Mouse (Mus musculus) heart, postnatal 0 days (tissue): Measurements from ENCODE around the gene Srebf2. TPM values are rescaled to one million over a fixed set of nuclear protein-coding genes. Genes with fewer than 3 reads are reported as not detected.
A peak's percentile ranks its signal among the peaks of the same experiment; 100 is the strongest.

Source experiments
- ATAC-seq: fragments of 200-750 bp; cut with Nextera tagmentation; 2 replicates; pipeline ENCODE4 v1.8.0; 2017; ENCODE audit warnings: low read depth, moderate number of reproducible peaks, moderate library complexity; ENCODE audit not compliant: insufficient read depth
- DNase-seq: peaks from one replicate; pipeline ENCODE4 v3.0.0-alpha.2; 2016; ENCODE audit warnings: low spot score
- H3K27ac ChIP-seq: fragments of 300-500 bp; sonication (generic); 2 replicates; pipeline ENCODE4 v1.5.1; 2014; ENCODE audit warnings: low read depth, mild to moderate bottlenecking
- H3K27me3 ChIP-seq: fragments of 300-500 bp; sonication (generic); 2 replicates; pipeline ENCODE4 v1.6.1; 2014; ENCODE audit warnings: low read length, mixed read lengths; ENCODE audit not compliant: control insufficient read depth, insufficient read depth
- H3K36me3 ChIP-seq: fragments of 300-500 bp; sonication (generic); replicated peaks from 2 replicates; pipeline ENCODE4 v1.6.1; 2014; ENCODE audit warnings: low read length, mixed read lengths; ENCODE audit not compliant: control insufficient read depth, insufficient read depth
- H3K4me1 ChIP-seq: fragments of 300-500 bp; sonication (generic); 2 replicates; pipeline ENCODE4 v1.6.1; 2014; ENCODE audit warnings: antibody characterized with exemption; ENCODE audit not compliant: control insufficient read depth, insufficient read depth
- H3K4me2 ChIP-seq: fragments of 300-500 bp; sonication (generic); 2 replicates; pipeline ENCODE4 v1.6.1; 2014; ENCODE audit warnings: low read depth, mild to moderate bottlenecking, low read length, moderate library complexity
- H3K4me3 ChIP-seq: fragments of 300-500 bp; sonication (generic); 2 replicates; pipeline ENCODE4 v1.5.1; 2014; ENCODE audit warnings: low read depth, low read length
- H3K9ac ChIP-seq: fragments of 300-500 bp; sonication (generic); replicated peaks from 2 replicates; pipeline ENCODE4 v1.6.1; 2014; ENCODE audit warnings: low read depth, low read length, mixed read lengths
- H3K9me3 ChIP-seq: fragments of 300-500 bp; sonication (generic); replicated peaks from 2 replicates; pipeline ENCODE4 v1.6.1; 2016; ENCODE audit warnings: low read length; ENCODE audit not compliant: control insufficient read depth
- CTCF ChIP-seq: IDR thresholded peaks from 2 replicates; pipeline ENCODE4 v1.5.1; 2016; ENCODE audit warnings: antibody characterized with exemption, control low read depth, low read depth
- EP300 ChIP-seq: IDR thresholded peaks from 2 replicates; pipeline ENCODE4 v1.6.1; 2016; ENCODE audit warnings: antibody characterized with exemption, low read depth
- WGBS: fragments of 180-500 bp; shearing (Covaris S2); extraction: QIAGEN DNeasy Blood & Tissue Kit; methylation state at CpG from one replicate; pipeline ENCODE4 v1.1.7; 2014; 5-methylcytosine and 5-hydroxymethylcytosine counted together
- polyA plus RNA-seq: library from polyadenylated mRNA; unstranded; fragments of >200 nt; fragmentation: Nextera tagmentation; extraction: Ambion mirVana; gene quantifications from 2 replicates; pipeline ENCODE4 v1.2.1, GENCODE M21; 2015
- total RNA-seq: library from RNA; depleted of rRNA; stranded (reverse); fragments of >200 nt; gene quantifications from 2 replicates; pipeline ENCODE4 v1.2.3, GENCODE M21; 2014; ENCODE audit warnings: low replicate concordance

The Srebf2 gene
- total and polyA plus RNA-seq, 2 experiments from 2014 or later, result 68.3 to 90.3 TPM

- no peak for DNase-seq
- Histone ChIP-seq H3K4me1 (peaks cover 27% of the 10 kb centered on the region), H3K27ac (no peak overlapping the region)
Observed at GRCm38 (mm10) chr15:82188481-82189240, 41.7 kb downstream of the Srebf2 start.

DNA sequence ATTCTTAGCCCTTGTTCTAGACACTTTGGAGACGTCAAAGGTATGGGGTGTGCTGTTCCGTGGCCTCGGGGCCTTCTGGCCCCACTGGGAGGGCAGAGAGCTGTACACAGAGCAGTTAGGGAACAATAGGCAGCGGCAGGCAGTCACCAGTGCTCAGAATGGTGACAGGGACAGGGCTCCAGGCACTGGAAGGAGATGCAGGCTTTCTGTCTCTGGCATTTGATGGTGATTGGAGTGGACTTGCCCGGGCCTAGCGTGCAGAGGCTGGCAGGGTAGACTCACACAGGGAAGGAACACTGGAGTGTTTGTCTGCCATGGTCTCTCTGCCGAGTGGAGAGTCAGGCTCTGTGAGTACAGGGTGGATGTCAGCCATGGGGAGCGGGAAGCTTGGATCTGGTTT is 45.6 kb downstream of the Srebf2 start:
- ATAC-seq (no peak), DNase-seq (no peak)
- Histone ChIP-seq H3K9me3 (no peaks in the 10 kb centered on the region), H3K27me3 (no peaks in the 10 kb centered on the region), H3K4me1 (no peaks in the 10 kb centered on the region), H3K4me3 (no peak overlapping the region), H3K36me3 (peaks cover 78% of the 10 kb centered on the region), H3K9ac (no peak overlapping the region), H3K4me2 (no peak overlapping the region), H3K27ac (no peak overlapping the region)
- 65% methylated on average over 8 of the region's 8 CpGs for WGBS
- TF ChIP-seq CTCF (no peak), EP300 (no peak)

More at GRCm38 (mm10) chr15:82188481-82189240, 41.7 kb downstream of the Srebf2 start:
- H3K9ac ChIP-seq, result no peak overlapping the region
- WGBS, result 64% methylated on average over 10 of the region's 10 CpGs
- no peaks in the 10 kb centered on the region for H3K9me3 ChIP-seq
- TF ChIP-seq EP300 (no peak), CTCF (peak; percentile 45)
- H3K36me3 ChIP-seq, result peaks cover 57% of the 10 kb centered on the region
- no peak for ATAC-seq
- H3K27me3 ChIP-seq, result no peaks in the 10 kb centered on the region
- H3K4me3 ChIP-seq, result no peak overlapping the region
- H3K4me2 ChIP-seq, result no peak overlapping the region

DNA sequence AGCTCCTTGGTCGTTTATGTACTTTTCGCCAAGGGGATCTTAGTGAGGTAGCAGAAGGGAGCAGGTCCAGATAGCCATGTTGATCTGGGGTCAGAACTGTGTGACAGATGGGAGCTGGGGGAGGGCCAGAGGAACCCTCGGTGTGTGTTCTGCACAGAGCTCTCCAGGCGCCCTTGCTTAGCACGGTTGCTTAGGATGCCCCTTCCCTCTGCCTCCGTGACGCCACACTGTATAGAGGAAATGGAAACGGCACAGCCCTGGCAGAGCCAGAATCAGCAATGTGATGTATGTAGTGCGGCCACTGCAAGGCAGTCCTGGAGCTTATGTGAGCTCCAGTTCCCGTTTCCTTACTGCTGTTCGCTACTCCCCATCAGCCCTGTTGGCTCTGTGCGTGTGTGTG is 49.3 kb downstream of the Srebf2 start:
- no peaks in the 10 kb centered on the region for H3K4me1 ChIP-seq
- H3K4me2 ChIP-seq, result no peak overlapping the region
- H3K27me3 ChIP-seq, result no peaks in the 10 kb centered on the region
- no peak overlapping the region for H3K4me3 ChIP-seq
- no peak overlapping the region for H3K9ac ChIP-seq
- H3K36me3 ChIP-seq, result peaks cover 98% of the 10 kb centered on the region
- ATAC-seq, result no peak
- H3K9me3 ChIP-seq, result no peaks in the 10 kb centered on the region
- no peak overlapping the region for H3K27ac ChIP-seq
- 87% methylated on average over 12 of the region's 12 CpGs for WGBS
- TF ChIP-seq EP300 (no peak), CTCF (no peak)
- no peak for DNase-seq

DNA sequence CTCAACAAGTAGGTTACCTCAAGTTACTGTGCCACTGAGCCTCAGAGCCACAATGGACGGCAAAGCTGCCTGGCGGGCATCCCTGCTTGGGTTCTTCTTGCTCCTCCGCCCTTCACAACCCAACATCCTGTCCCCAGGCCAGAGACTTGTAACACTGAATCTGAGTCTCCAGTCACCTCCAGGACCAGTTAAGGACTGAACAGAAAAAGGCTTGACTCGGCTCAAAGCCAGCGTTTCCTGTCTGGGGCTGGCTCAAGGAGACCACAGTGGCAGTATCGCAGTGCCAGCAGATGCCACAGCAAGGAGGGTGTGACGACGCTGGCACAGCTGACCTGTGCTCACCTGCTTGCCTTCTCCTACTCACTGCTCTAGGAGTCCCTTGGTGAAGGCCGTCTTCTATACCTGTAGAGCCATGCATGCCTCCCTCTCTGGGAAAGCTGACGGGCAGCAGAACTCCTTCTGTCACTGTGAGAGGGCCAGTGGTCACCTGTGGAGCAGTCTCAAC is 50.3 kb downstream of the Srebf2 start:
- Histone ChIP-seq H3K27me3 (no peaks in the 10 kb centered on the region), H3K36me3 (peaks cover 98% of the 10 kb centered on the region), H3K4me3 (no peak overlapping the region), H3K9ac (no peak overlapping the region), H3K9me3 (no peaks in the 10 kb centered on the region), H3K4me2 (no peak overlapping the region), H3K4me1 (no peaks in the 10 kb centered on the region), H3K27ac (no peak overlapping the region)
- DNase-seq (no peak), ATAC-seq (no peak)
- WGBS, result 90% methylated on average over 10 of the region's 10 CpGs
- TF ChIP-seq CTCF, result no peak
- no peak for TF ChIP-seq EP300

DNA sequence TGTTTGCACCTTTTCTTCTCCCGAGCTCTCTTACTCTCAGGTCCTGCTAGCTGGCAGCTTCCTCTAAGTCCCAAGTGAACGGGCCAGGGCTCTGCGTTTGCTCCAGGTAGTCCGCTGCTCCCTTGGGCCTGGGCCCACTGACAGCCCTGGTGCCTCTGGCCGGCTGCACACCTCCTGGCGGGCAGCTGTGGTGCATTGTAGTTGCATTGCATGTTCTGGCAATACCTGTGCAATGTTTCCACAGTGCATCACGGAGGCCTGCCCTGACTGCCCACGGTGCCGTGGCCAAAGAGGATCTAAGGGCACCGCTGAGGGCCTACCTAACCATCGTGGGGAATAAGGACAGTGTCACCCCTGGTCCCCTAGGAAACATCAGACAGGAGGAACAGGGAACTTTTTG is 51.0 kb downstream of the Srebf2 start:
- H3K9me3 ChIP-seq, result no peaks in the 10 kb centered on the region
- peaks cover 97% of the 10 kb centered on the region for H3K36me3 ChIP-seq
- TF ChIP-seq EP300, result no peak
- TF ChIP-seq CTCF, result no peak
- ATAC-seq, result no peak
- no peak for DNase-seq
- 92% methylated on average over 11 of the region's 11 CpGs for WGBS
- H3K27ac ChIP-seq, result no peak overlapping the region
- no peaks in the 10 kb centered on the region for H3K27me3 ChIP-seq
- no peak overlapping the region for H3K4me2 ChIP-seq
- no peak overlapping the region for H3K9ac ChIP-seq
- no peaks in the 10 kb centered on the region for H3K4me1 ChIP-seq
- H3K4me3 ChIP-seq, result no peak overlapping the region

DNA sequence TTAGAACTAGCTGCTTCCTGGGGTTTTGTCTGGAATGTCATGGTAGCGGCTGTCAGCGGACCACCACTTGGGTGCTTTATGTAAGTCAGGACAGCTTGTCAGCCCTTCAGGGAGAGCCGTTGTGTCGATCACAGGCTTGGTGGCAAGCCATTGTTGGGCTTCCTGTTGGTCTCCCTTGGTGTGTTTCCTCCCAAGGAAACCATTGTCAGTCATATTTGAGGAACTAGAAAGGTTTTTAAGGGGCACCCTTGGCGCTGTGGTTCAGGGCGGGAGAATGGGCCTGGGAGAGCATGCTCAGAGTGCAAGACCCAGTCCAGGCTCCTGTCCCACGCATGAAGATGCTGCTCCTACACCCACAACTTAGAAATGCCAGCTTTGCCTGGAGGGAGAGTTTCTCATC is 51.4 kb downstream of the Srebf2 start:
- Histone ChIP-seq H3K27me3 (no peaks in the 10 kb centered on the region), H3K36me3 (peaks cover 97% of the 10 kb centered on the region), H3K9me3 (no peaks in the 10 kb centered on the region), H3K4me3 (no peak overlapping the region), H3K27ac (no peak overlapping the region), H3K4me1 (no peaks in the 10 kb centered on the region), H3K4me2 (no peak overlapping the region), H3K9ac (no peak overlapping the region)
- TF ChIP-seq CTCF, result no peak
- no peak for TF ChIP-seq EP300
- no peak for ATAC-seq
- WGBS, result 80% methylated on average over 7 of the region's 7 CpGs
- DNase-seq, result no peak
